Mouse (Mus musculus) lung, postnatal 0 days (tissue): ENCODE results near the gene Runx2.

Experiments
- CTCF ChIP-seq: IDR thresholded peaks from 2 replicates; pipeline ENCODE4 v1.5.1; 2016; ENCODE audit warnings: antibody characterized with exemption, mild to moderate bottlenecking
- EP300 ChIP-seq: IDR thresholded peaks from 2 replicates; pipeline ENCODE4 v1.6.1; 2016; ENCODE audit warnings: antibody characterized with exemption, mild to moderate bottlenecking, control low read depth

- no peak for TF ChIP-seq EP300
- no peak for TF ChIP-seq CTCF
These were observed 190.9 kb downstream of the Runx2 start for GRCm38 (mm10) chr17:44623707-44624106.
